Mouse (Mus musculus) right cerebral cortex, postnatal 4 days (tissue): ENCODE data around the gene Foxl1.

ENCODE experiments used
- DNase-seq: peaks from one replicate; pipeline ENCODE4 v3.0.0-alpha.2; 2022

The Foxl1 gene

GRCm38 (mm10) chr8:121127756-121128375, at the start of gene Foxl1:
TSS of gene Foxl1 (plus strand) at chr8:121127940.
- no peak for DNase-seq

- DNase-seq, result no peak
These were observed 49.0 kb upstream of the Foxl1 start for GRCm38 (mm10) chr8:121078721-121079120.

- DNase-seq, result no peak
These were observed 48.5 kb upstream of the Foxl1 start for GRCm38 (mm10) chr8:121079201-121079600.

GRCm38 (mm10) chr8:121079944-121080343, 47.8 kb upstream of the Foxl1 start:
- no peak for DNase-seq

- DNase-seq, result no peak
These were observed 47.2 kb upstream of the Foxl1 start for GRCm38 (mm10) chr8:121080361-121081090.

GRCm38 (mm10) chr8:121081398-121081797, 46.3 kb upstream of the Foxl1 start:
- no peak for DNase-seq

- DNase-seq, result no peak
These were observed 45.3 kb upstream of the Foxl1 start for GRCm38 (mm10) chr8:121082218-121083092.

GRCm38 (mm10) chr8:121083093-121083935, 44.4 kb upstream of the Foxl1 start:
- DNase-seq, result no peak

GRCm38 (mm10) chr8:121083936-121084209, 43.9 kb upstream of the Foxl1 start:
- no peak for DNase-seq

- no peak for DNase-seq
These were observed 43.4 kb upstream of the Foxl1 start, which contains the start of gene Foxf1 for GRCm38 (mm10) chr8:121084210-121084951. TSS of gene Foxf1 (plus strand) at chr8:121084386.

GRCm38 (mm10) chr8:121085011-121085410, 42.7 kb upstream of the Foxl1 start:
- no peak for DNase-seq

- DNase-seq, result no peak
These were observed 42.2 kb upstream of the Foxl1 start for GRCm38 (mm10) chr8:121085561-121085960.

- DNase-seq, result no peak
These were observed 41.5 kb upstream of the Foxl1 start for GRCm38 (mm10) chr8:121086004-121086900.

GRCm38 (mm10) chr8:121088281-121088680, 39.5 kb upstream of the Foxl1 start:
- no peak for DNase-seq

- DNase-seq, result no peak
These were observed 38.7 kb upstream of the Foxl1 start for GRCm38 (mm10) chr8:121088871-121089630.

- DNase-seq, result no peak
These were observed 37.9 kb upstream of the Foxl1 start for GRCm38 (mm10) chr8:121089631-121090380.

- DNase-seq, result no peak
These were observed 37.0 kb upstream of the Foxl1 start for GRCm38 (mm10) chr8:121090716-121091115.

- no peak for DNase-seq
These were observed 35.6 kb upstream of the Foxl1 start for GRCm38 (mm10) chr8:121092141-121092540.

GRCm38 (mm10) chr8:121092627-121093026, 35.1 kb upstream of the Foxl1 start:
- DNase-seq, result peak; percentile 97
